Mouse (Mus musculus) heart, postnatal 0 days (tissue): ENCODE measurements around the gene Gpsm2. TPM values are rescaled to one million over a fixed set of nuclear protein-coding genes. Genes with fewer than 3 reads are reported as not detected.
A peak's percentile ranks its signal among the peaks of the same experiment; 100 is the strongest.

Experiments used
- ATAC-seq: fragments of 200-750 bp; cut with Nextera tagmentation; 2 replicates; pipeline ENCODE4 v1.8.0; 2017; ENCODE audit warnings: low read depth, moderate number of reproducible peaks, moderate library complexity; ENCODE audit not compliant: insufficient read depth
- DNase-seq: peaks from one replicate; pipeline ENCODE4 v3.0.0-alpha.2; 2016; ENCODE audit warnings: low spot score
- H3K27ac ChIP-seq: fragments of 300-500 bp; sonication (generic); 2 replicates; pipeline ENCODE4 v1.5.1; 2014; ENCODE audit warnings: low read depth, mild to moderate bottlenecking
- H3K27me3 ChIP-seq: fragments of 300-500 bp; sonication (generic); 2 replicates; pipeline ENCODE4 v1.6.1; 2014; ENCODE audit warnings: low read length, mixed read lengths; ENCODE audit not compliant: control insufficient read depth, insufficient read depth
- H3K36me3 ChIP-seq: fragments of 300-500 bp; sonication (generic); replicated peaks from 2 replicates; pipeline ENCODE4 v1.6.1; 2014; ENCODE audit warnings: low read length, mixed read lengths; ENCODE audit not compliant: control insufficient read depth, insufficient read depth
- H3K4me1 ChIP-seq: fragments of 300-500 bp; sonication (generic); 2 replicates; pipeline ENCODE4 v1.6.1; 2014; ENCODE audit warnings: antibody characterized with exemption; ENCODE audit not compliant: control insufficient read depth, insufficient read depth
- H3K4me2 ChIP-seq: fragments of 300-500 bp; sonication (generic); 2 replicates; pipeline ENCODE4 v1.6.1; 2014; ENCODE audit warnings: low read depth, mild to moderate bottlenecking, low read length, moderate library complexity
- H3K4me3 ChIP-seq: fragments of 300-500 bp; sonication (generic); 2 replicates; pipeline ENCODE4 v1.5.1; 2014; ENCODE audit warnings: low read depth, low read length
- H3K9ac ChIP-seq: fragments of 300-500 bp; sonication (generic); replicated peaks from 2 replicates; pipeline ENCODE4 v1.6.1; 2014; ENCODE audit warnings: low read depth, low read length, mixed read lengths
- H3K9me3 ChIP-seq: fragments of 300-500 bp; sonication (generic); replicated peaks from 2 replicates; pipeline ENCODE4 v1.6.1; 2016; ENCODE audit warnings: low read length; ENCODE audit not compliant: control insufficient read depth
- CTCF ChIP-seq: IDR thresholded peaks from 2 replicates; pipeline ENCODE4 v1.5.1; 2016; ENCODE audit warnings: antibody characterized with exemption, control low read depth, low read depth
- EP300 ChIP-seq: IDR thresholded peaks from 2 replicates; pipeline ENCODE4 v1.6.1; 2016; ENCODE audit warnings: antibody characterized with exemption, low read depth
- WGBS: fragments of 180-500 bp; shearing (Covaris S2); extraction: QIAGEN DNeasy Blood & Tissue Kit; methylation state at CpG from one replicate; pipeline ENCODE4 v1.1.7; 2014; 5-methylcytosine and 5-hydroxymethylcytosine counted together
- polyA plus RNA-seq: library from polyadenylated mRNA; unstranded; fragments of >200 nt; fragmentation: Nextera tagmentation; extraction: Ambion mirVana; gene quantifications from 2 replicates; pipeline ENCODE4 v1.2.1, GENCODE M21; 2015
- total RNA-seq: library from RNA; depleted of rRNA; stranded (reverse); fragments of >200 nt; gene quantifications from 2 replicates; pipeline ENCODE4 v1.2.3, GENCODE M21; 2014; ENCODE audit warnings: low replicate concordance; rRNA removed

Gene Gpsm2
- total and polyA plus RNA-seq, 2 experiments from 2014 or later: 8.7 to 9.6 TPM

GRCm38 (mm10) chr3:108640998-108641397 is 81.1 kb downstream of the Gpsm2 start:
- no peak overlapping the region for H3K27ac ChIP-seq
- H3K4me3 ChIP-seq: no peak overlapping the region
- H3K27me3 ChIP-seq: no peaks in the 10 kb centered on the region
- TF ChIP-seq CTCF: no peak
- TF ChIP-seq EP300: no peak
- no peak overlapping the region for H3K4me2 ChIP-seq
- DNase-seq (no peak), ATAC-seq (no peak)
- 77% methylated on average over 4 of the region's 4 CpGs for WGBS
- H3K9me3 ChIP-seq: no peaks in the 10 kb centered on the region
- H3K9ac ChIP-seq: no peak overlapping the region
- no peaks in the 10 kb centered on the region for H3K4me1 ChIP-seq
- peaks cover 15% of the 10 kb centered on the region for H3K36me3 ChIP-seq

DNA sequence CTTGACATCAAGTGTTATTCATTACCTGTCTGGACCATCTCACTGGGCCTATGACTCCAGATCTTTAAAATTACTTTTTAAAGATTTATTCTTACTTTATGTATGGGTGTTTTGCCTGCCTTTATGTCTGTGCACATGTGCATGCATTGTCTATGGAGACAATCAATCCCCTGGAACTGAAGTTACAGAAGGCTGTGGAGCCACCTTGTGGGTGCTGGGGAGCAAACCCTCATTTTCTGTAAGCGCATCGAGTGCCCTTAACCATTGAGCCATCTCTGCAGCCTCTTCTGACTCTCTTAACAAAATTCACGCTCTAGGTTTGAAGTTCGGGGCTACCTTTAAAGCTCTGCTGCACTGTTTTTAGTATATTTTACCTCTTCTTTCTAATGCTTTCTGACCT is 82.7 kb downstream of the Gpsm2 start:
- DNase-seq: no peak
- no peak overlapping the region for H3K4me3 ChIP-seq
- WGBS: 61% methylated on average over 4 of the region's 4 CpGs
- no peaks in the 10 kb centered on the region for H3K27me3 ChIP-seq
- no peaks in the 10 kb centered on the region for H3K4me1 ChIP-seq
- no peak overlapping the region for H3K4me2 ChIP-seq
- no peak overlapping the region for H3K27ac ChIP-seq
- ATAC-seq: no peak
- no peak overlapping the region for H3K9ac ChIP-seq
- H3K36me3 ChIP-seq: peaks cover 6% of the 10 kb centered on the region; the same call in 1 of the 2 replicates
- H3K9me3 ChIP-seq: no peaks in the 10 kb centered on the region
- TF ChIP-seq CTCF: peak; percentile 35
- no peak for TF ChIP-seq EP300

DNA sequence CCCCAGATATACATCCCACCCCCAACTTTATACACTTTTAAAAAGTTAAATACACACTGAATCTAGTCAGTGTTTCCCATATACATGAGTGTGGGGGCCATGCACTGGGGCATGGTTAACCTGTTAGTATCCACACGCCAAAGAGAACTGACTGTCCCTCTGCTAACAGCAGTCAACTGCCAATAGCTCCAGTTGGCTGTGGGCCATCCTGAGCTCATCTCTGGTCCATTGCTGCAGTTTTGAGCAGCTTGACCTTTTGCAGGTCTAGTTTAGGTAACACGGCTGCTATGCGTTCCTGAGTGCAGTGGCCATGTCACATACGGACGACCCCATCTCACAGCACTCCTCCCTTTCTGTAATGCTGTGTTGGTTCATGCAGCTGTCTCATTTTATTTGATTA is 87.3 kb downstream of the Gpsm2 start:
- H3K36me3 ChIP-seq: 0 out of 2 replicates have a peak, but pooled peaks cover 3% of the 10 kb centered on the region
- H3K9ac ChIP-seq: no peak overlapping the region
- no peak overlapping the region for H3K27ac ChIP-seq
- no peak overlapping the region for H3K4me3 ChIP-seq
- 92% methylated on average over 5 of the region's 5 CpGs for WGBS
- H3K9me3 ChIP-seq: no peaks in the 10 kb centered on the region
- ATAC-seq (no peak), DNase-seq (no peak)
- H3K27me3 ChIP-seq: no peaks in the 10 kb centered on the region
- H3K4me1 ChIP-seq: no peaks in the 10 kb centered on the region
- H3K4me2 ChIP-seq: no peak overlapping the region
- no peak for TF ChIP-seq CTCF
- TF ChIP-seq EP300: no peak

Other genes with a start within 250 kb of the Gpsm2 start
- gene 1700013F07Rik, start 188.2 kb downstream of the Gpsm2 start, total RNA-seq: not detected in 2 replicates
- not detected in 2 replicates for gene 1700013F07Rik, start 188.2 kb downstream of the Gpsm2 start, polyA plus RNA-seq
- gene 5330417C22Rik, start 185.8 kb downstream of the Gpsm2 start, total RNA-seq: 0.04 and 0.62 TPM in 2 replicates
- 0.34 and 1.6 TPM in 2 replicates for gene 5330417C22Rik, start 185.8 kb downstream of the Gpsm2 start, polyA plus RNA-seq
- 22.4 and 34.6 TPM in 2 replicates for gene Tmem167b, start 159.8 kb downstream of the Gpsm2 start, total RNA-seq
- gene Tmem167b, start 159.8 kb downstream of the Gpsm2 start, polyA plus RNA-seq: 25.4 and 25.8 TPM in 2 replicates
- gene Taf13, start 150.6 kb downstream of the Gpsm2 start, total RNA-seq: 6.0 and 9.9 TPM in 2 replicates
- 29.6 and 30.3 TPM in 2 replicates for gene Taf13, start 150.6 kb downstream of the Gpsm2 start, polyA plus RNA-seq
- gene Wdr47, start 131.0 kb downstream of the Gpsm2 start, total RNA-seq: 4.3 and 8.5 TPM in 2 replicates
- gene Wdr47, start 131.0 kb downstream of the Gpsm2 start, polyA plus RNA-seq: 4.3 and 5.2 TPM in 2 replicates
- gene Clcc1, start 68.4 kb downstream of the Gpsm2 start, total RNA-seq: 29.8 and 39.4 TPM in 2 replicates
- 46.4 and 49.1 TPM in 2 replicates for gene Clcc1, start 68.4 kb downstream of the Gpsm2 start, polyA plus RNA-seq
- gene Aknad1, start 17.3 kb upstream of the Gpsm2 start, total RNA-seq: not detected in 2 replicates
- gene Aknad1, start 17.3 kb upstream of the Gpsm2 start, polyA plus RNA-seq: 0.05 TPM in 1 of 2 replicates, not detected in the other
- 12.8 and 28.1 TPM in 2 replicates for gene Stxbp3, start 118.2 kb upstream of the Gpsm2 start, total RNA-seq
- gene Stxbp3, start 118.2 kb upstream of the Gpsm2 start, polyA plus RNA-seq: 26.8 and 27.9 TPM in 2 replicates
- gene Fndc7, start 167.7 kb upstream of the Gpsm2 start, total RNA-seq: 1.5 TPM in 1 of 2 replicates, not detected in the other
- 0.08 TPM in 1 of 2 replicates, not detected in the other for gene Fndc7, start 167.7 kb upstream of the Gpsm2 start, polyA plus RNA-seq
- 25.2 and 33.8 TPM in 2 replicates for gene Prpf38b, start 189.4 kb upstream of the Gpsm2 start, total RNA-seq
- gene Prpf38b, start 189.4 kb upstream of the Gpsm2 start, polyA plus RNA-seq: 27.5 and 27.8 TPM in 2 replicates
- gene Henmt1, start 217.6 kb upstream of the Gpsm2 start, total RNA-seq: not detected in 2 replicates
- not detected in 2 replicates for gene Henmt1, start 217.6 kb upstream of the Gpsm2 start, polyA plus RNA-seq
- gene Gm9857, start 218.1 kb upstream of the Gpsm2 start, total RNA-seq: not detected in 2 replicates
- gene Gm9857, start 218.1 kb upstream of the Gpsm2 start, polyA plus RNA-seq: not detected in 2 replicates